Mouse (Mus musculus): ENCODE measurements around the gene Cdh1.
"Not testable (repeated sequence)": the region's sequence is repeated elsewhere in the genome, so short reads cannot be mapped to it uniquely, and the experiment has no call there.

Cdh1 gene

DNA sequence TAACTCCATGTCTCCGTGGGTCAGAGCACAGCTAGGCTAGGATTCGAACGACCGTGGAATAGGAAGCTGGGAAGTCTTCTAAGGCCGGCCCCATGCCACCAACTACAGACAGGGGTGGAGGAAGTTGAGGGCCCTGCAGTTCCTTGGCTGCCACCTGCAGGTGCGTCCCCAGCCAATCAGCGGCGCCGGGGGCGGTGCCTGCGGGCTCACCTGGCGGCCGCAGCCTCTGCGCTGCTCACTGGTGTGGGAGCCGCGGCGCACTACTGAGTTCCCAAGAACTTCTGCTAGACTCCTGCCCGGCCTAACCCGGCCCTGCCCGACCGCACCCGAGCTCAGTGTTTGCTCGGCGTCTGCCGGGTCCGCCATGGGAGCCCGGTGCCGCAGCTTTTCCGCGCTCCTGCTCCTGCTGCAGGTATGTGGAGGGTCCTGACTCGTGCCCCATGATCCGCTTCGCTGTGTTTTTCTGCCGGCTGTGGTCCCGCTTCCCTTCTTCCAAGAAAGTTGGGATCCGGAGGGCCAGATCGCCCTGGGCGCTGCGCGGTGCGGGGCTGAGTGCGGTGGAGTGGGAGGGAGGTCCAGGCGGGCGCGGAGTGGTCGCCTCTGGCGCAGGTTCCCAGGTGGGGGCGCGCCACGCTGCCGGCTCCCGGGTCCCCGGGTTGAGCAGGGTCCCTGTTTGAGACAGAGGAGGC lies at the start of gene Cdh1:
Gene Cdh1, plus strand, starts transcription at position 221 of the 689 bp plus-strand sequence.
- DNase-seq, result no peak

DNA sequence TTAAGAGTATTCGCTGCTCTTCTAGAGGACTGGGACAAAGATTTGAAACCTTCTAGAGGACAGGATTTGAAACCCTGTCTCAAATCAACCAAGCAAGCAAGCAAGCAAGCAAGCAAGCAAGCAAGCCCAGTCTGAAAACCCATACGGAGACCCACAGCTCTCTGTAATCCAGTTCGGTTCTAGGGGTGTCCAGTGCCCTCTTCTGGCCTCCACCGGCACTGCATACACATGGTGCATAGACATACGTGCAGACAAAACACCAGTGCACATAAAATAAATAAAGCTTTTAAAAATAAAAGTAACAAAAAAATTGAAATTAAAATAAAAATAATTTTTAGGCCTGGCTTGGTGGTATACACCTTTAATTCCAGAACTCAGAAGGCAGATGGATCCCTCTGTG lies 49.1 kb upstream of the Cdh1 start:
- DNase-seq, result no peak

DNA sequence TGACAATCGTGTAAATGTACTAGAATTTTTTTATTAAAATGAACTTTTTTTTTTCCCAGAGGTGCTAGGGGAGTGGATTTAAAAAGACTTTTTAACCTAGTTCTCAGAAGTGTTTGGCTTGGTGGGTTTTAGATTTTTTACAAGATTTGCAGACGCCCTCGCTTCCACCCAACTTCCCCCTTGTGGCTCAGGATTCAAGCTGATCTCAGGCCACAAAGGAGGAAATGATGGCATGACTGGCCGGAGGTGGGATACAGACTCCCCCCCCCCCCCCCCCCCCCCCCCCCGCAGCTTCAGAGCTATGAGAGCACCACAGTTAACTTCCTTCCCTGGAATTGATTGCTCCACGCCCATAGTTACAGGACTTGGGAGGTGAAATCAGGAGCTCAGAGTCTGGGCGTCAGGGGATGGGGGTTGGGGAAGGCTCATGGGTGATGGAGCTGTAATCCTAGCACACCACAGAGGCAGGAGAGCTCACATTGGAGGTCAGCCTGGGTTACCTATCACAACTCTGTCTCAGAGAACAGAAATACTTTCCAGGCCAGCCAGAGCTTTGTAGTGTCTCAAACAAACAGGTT lies 47.0 kb upstream of the Cdh1 start:
- no peak for DNase-seq

DNA sequence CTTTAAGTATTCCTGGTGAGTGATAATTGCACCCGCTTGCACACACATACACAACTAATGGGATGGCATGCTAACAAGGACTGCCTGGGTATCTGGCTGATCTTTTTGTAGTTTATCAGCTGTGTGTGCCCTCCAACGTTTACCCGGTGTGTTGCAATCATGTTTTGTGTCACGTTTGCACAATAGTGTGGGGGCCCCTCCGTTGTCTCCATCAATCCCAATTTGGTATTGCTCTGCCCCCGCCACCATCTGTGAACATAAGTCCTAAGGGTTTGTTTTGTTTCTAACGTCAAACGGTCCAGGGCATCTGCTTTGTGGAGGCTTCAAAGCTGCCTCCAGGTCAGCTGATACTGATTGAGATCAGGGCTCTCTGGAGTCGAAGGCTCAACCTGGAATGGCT lies 43.3 kb upstream of the Cdh1 start:
- no peak for DNase-seq

DNA sequence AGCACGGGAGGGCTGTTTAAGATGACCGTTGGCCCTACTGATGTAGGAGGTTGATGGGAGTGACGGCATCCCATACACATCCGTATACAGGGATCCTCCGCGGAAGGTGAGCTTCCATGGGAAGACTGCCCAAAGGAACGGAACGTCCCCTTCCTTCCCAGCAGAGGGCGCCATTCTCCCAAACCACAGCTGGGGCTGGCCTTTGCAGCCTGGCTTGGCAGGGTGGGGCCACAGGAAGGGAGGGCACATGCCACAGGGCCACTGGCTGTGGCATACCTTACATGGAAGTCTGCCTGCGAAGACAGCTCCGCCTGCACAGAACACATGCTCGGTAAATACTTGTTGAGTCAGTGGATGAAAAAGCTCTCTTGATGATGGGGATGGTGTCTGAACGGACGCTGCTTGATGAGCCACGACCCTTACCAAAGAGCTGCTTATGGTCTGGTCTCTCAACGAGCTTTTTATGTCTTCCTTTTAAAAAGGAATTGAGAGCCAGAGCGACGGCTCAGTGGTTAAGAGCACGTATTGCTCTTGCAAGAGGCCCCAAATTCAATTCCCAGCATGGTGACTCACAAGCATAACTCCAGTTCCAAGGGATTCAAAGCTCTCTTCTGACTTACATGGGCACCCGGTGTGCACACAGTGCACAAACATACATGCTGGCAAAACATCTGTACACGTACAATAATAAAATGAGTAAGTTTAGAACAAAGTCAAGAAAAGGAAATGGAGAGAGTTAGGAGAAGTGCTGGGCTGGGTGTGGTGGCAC lies 41.9 kb upstream of the Cdh1 start:
- DNase-seq, result no peak

DNA sequence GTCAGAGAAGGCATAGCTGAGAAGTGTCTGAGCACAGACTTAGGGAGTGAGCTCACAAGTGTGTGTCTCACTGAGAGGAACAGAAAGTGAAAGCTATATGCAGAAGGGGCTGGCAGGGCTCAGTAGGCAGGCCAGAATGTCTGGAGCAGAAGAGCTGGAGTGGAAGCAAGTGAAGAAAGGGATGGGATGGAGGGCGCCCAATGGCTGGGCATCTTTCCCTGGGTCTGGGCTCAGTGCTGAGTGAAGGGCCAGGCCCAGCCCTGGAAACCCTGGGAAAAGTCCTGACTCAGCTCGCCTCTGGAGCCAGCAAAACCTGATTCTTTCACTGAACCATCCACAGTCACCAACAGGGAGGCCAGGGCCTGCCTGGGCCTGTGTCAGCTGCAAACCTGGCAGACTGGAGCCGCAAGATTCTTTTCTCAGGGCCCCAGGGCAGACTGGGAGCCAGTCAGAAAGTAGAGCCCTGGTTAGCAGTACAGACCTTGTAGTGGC lies 39.4 kb upstream of the Cdh1 start:
- no peak for DNase-seq

DNA sequence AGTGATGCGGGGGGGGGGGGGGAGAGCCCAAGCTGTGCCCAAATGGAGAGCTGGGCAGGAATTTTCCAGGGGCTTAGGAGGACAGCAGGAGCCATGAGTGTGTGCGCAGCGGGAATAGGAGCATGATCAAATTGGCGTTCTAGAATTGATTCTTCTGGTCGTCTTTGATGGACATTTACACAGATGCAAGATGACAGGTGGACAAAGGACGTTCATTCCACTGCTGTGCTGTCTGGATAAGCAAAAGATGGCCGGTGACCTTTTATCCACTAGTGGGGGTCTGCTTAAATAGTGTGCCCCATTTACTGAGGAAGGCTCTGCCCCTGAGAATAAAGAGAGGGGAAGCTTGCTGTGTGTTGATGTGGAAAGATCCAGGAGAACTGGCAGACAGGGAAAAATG lies 34.1 kb upstream of the Cdh1 start:
- DNase-seq, result no peak

DNA sequence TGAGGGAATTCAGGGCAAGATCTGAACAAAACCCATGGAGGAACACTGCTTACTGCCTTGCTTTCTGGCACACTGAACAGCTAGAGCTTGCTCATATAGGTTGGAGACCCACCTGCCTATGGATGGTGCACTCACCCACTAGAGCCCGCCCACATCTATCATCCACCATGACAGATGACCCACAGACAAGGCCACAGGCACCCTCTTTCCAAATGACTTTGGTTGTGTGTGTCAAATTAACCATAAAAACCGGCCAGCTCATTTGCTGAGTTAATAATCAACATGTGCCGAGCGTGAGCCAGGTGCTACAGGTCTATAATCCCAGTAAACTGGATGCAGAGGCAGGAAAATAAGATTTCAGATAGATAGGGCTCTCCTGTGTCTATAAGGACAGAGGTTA lies 32.8 kb upstream of the Cdh1 start:
- DNase-seq, result no peak

DNA sequence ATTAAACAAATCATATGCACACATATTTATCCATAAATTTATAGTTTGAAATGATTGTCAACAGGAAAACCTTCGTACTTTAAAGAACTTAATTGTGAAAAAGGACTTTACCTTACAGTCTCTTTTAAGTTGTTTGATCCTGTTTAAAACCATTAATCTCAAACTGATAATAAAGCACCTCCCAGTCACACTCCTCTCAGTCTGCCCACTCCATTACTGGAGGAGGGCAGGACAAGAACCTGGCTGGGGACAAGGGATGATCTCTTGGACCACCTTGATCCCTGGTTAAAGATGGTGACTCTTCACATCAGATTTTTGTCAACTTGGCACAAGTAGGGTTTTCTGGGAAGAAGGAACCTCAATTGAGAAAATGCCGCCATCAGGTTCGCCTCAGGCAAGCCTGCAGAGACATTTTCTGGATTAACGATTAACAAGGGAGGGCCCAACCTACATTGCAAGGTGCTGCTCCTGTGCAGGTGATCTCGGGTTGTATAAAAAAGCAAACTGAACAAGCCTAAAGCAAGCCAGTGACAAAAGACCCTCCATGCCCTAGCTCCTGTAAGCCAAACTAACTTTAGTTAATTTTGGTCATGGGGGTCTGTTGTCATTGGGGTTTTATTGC lies 31.5 kb upstream of the Cdh1 start:
- DNase-seq, result no peak

DNA sequence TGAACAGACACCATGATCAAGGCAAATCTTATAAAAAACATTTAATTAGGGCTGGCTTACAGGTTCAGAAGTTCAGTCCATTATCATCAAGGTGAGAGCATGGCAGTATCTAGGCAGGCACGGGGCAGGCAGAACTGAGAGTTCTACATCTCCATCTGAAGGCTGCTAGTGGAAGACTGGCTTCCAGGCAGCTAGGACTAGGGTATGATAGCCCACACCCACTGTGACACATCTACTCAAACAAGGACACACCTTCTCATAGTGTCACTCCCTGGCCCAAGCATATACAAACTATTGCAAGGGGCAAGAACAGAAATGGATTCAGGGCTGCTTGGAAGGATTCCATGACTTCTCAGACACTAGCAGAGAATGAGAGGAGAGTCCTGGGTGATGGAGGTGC lies 31.0 kb upstream of the Cdh1 start:
- not testable (repeated sequence) for DNase-seq

DNA sequence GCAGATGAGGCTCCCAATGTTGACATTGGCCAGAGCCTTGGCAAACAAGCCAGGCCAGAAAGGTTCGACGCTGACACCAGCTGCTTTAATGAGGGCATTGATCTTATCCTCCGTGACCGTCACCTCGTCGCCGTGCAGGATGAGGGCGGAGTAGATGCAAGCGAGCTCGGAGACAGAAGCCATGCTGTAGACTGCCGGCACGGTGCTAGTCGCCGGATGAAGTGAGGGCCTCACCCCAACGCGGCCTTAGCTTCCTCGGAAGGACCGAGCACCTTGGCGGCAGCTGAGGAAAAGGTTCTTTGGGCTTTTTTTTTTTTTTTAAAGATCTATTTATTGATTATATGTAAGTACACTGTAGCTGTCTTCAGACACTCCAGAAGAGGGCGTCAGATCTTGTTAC lies 30.0 kb upstream of the Cdh1 start, which contains the start of gene Gm10073:
Gene Gm10073, minus strand, starts transcription at position 294 of the 400 bp plus-strand sequence.
- not testable (repeated sequence) for DNase-seq

DNA sequence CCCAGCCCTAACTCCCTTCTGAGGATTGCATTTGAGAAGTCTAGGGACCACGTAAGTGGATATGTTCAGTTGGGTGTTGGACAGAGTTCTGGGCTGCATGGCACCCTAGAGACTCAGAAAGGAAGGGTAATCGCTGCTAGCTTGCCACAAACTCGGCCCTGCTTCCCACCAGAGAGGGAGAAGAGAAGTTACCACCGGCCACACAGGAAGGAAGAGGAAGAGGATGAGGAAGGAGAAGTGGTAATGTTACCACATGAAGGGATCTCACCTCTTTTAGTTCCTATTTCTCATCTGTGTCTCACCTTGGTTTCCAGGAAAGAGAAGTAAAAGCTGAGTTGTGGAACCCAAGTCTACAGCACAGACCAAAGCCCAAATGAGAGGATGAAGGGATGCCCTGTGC lies 28.9 kb upstream of the Cdh1 start:
- no peak for DNase-seq

DNA sequence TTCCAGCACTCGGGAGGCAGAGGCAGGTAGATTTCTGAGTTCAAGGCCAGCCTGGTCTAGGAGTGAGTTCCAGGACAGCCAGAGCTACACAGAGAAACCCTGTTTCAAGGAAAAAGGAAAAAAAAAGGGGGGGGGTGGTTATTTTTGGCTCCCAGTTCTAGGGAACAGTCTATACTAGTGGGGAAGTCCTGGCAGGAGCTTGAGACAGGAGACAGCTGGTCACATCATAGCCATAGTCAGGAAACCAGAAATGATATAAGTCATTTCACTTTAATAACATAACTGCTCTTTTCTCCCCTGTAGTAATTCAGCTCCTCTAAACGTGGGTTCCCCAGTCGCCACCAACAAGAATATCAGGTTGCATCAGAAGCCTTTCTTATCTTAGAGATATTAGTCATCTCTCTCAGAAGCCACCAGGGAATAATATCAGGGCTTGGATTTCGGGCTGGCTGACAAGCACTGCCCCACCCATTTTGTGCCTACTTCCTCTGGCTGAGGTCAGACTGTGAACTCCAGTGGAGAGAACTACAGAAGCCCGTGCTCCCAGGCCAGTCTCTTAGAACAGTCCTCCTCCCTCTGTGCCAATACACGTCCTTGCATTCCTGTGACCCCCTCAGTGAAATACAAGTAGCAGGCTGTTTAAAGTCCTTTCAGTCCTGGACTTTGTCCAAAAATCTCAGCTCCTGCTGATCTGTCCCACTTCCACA lies 26.1 kb upstream of the Cdh1 start:
- no peak for DNase-seq

DNA sequence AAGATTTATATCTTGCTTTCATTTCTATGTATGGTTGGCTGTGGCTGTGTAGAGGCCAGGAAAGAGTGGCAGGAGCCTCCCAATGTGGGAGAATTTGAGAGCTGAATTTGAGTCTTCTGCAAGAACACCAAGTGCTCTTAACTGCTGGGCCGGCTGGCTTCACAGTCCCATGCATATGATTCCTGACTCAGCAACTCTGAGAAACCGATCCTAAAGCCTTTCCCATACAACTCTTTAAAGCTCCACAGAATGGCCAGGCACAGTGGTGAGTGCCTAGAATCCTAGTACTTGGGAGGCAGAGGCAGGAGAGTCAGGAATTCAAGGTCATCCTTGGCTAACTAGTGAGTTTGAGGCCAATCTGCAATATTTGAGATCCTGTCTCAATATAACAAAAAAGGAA lies 23.6 kb upstream of the Cdh1 start:
- DNase-seq, result no peak

DNA sequence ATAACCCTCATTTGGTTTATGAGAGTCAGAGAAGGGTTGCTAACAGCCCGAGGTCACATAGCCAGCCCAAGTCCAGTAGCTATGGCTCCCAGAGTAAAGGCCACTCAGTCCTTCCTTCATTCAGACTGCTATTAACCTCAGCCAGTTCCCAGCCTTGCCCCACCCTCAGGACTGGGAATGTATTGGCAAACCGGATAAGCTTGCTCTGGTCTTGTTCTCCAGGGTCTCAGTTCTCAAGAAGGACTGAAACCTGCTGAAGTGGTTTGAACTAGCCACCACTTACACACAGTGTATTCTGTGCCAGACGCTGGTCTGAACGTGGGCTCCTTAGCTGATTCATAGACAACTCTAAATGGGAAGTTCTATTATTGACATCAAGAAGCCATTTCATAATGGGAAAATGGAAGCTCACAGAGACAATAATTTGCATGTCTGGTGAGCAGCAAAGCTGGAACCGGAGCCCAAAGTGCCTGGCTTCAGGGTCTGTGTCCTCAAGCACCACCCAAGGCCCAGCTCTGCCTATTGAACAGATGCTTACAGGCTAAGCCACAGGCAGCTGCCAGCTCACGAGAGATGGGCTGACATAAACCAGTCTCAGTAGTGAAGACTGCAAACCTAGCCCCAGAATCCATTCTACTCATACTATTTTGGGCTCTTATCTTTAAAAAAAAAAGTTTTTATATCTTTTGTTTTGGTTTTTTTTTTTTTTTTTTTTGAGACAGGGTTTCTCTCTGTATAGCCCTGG lies 21.6 kb upstream of the Cdh1 start:
- no peak for DNase-seq

DNA sequence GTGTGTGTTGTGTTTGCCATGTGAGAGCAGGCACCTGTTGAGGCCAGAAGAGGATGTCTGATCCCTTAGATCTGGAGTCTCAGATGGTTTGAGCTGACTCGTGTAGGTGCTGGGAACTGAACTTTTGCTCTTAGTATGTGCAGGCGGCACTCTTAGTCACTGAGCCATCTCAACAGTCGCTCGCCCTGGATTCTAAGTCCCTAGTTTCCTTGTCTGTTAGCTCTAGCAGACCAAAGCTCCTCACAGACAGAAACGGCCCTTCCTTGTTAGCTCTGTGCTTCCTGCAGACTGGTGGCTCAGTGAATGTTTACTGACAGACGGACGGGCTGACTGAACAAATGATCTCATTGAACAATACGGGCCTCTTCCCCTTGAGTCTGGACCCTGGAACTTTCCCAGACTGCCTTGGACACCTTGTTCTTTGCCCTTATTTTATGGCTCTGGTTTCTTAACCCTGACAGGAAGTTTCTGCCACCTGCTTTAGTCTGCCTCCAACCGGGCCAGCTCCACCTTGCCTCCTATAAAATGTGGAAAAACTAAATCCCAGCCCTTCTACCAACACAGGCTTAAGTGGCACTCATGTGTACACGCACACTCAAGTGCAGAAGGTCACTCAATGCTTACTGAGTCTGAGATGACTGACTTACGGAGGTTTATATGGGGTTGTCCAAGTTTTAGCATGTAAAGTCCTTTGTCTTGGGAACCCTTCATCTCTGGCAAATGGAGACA lies 18.0 kb upstream of the Cdh1 start:
- DNase-seq, result no peak

DNA sequence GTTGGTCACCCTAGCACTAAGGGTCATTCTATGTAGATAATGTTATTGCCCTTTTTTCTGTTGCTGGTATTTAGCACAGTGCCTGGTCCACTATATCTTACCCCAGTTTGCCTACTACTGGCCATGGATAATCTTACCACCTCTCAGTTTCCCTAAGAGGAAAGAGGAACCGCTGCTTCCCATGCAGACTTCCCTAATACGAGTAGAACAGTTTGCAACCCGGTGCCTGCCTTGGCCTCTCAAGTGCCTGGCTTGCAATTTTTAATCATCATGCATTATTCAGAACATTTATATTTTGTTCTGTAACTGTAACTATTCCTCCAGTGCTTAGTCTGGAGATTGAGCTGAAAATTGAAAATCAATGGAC lies 17.5 kb upstream of the Cdh1 start:
- no peak for DNase-seq

DNA sequence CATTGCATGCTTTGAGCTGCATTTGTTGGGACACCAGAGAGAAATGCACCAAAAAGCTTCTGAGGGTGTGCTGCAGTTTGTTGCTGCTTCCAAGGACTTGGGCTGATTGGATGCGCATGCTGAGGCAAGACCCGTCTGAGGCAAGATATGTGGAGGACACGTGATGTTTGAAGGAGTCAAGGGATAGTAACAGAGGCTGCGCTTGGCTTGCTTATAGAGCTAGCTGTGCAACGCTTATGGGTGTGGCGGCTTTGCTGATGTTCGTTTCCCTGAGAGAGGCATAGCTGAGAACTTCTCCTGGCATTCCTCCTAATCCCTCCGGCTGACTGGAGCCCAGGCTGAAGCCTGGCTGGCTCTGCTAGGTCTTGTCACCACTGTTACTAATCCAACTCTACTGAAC lies 16.3 kb upstream of the Cdh1 start:
- DNase-seq, result no peak

DNA sequence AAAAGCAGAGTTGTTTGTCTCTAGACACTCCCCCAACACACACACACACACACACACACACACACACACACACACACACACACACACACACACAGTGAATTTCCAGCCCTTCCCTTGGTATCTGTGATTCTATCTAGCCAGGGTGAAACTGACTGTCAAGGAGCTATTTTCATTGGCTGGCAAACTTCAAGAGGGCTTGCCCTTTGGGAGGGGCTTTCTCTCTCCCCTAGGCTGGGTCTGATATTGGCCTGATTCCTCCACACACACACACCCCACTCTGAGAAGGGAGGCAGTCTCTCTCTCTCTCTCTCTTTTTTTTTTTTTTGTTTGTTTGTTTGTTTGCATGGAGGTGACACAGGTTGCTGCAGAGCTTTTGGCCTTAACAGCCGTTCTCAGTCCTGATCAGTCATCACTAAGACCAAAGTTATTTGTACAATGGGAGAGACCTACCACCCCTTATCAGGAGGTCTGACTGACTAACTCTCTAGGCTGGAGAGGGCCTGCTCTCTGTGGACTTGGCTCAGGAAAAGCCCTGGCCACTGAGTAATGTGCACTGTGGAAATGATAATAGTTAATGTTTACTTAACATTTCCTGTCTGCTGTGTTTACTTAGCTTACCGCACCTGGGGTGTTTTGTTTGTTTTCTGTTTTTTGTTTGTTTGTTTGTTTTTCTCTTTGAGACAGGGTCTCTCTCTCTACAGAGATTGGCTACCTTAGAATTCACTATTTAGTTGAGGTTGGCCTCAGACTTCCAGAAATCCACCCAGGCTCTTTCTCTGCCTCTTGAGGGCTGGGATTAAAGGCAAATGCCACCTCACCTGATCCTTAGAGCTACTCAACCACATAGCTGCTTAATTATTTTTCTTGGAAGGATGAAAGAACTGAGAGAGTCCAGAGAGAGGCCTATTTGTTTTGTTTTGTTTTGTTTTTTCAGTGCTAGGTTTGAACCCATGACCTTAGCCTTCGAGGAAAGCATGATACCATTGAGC lies 14.4 kb upstream of the Cdh1 start:
- DNase-seq, result no peak

DNA sequence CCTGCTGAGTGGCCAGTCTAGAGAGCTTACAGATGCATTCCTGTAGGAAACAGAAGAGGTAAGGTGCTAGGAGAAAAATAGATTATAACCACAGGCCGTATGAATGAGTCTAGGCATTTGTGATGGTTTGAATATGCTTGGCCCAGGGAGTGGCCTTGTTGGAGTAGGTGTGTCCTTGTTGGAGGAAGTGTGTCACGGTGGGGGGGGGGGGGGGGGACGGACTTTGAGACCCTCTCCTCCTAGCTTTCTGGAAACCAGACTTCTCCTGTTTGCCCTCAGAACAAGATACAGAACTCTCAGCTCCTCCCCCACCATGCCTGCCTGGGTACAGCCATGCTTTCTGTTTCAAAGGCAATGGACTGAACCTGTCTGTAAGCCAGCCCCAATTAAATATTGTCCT lies 10.7 kb upstream of the Cdh1 start:
- DNase-seq, result no peak

Data from cerebellum, adult 11 months (tissue).